Mouse (Mus musculus): ENCODE measurements around the gene Slc10a1. TPM values are rescaled to one million over a fixed set of nuclear protein-coding genes. Genes with fewer than 3 reads are reported as not detected.

The Slc10a1 gene
- polyA plus RNA-seq, 1 experiment from 2014 or later: 0.87 TPM

GRCm38 (mm10) chr12:80944204-80944603 is 24.3 kb downstream of the Slc10a1 start:
- Histone ChIP-seq H3K27me3 (ENCODE audit: control insufficient read depth, insufficient read depth, low read length) (no peaks in the 10 kb centered on the region), H3K36me3 (ENCODE audit: control insufficient read depth, insufficient read depth, low read length) (peaks cover 17% of the 10 kb centered on the region), H3K4me3 (ENCODE audit: low read depth, low read length) (no peak overlapping the region), H3K4me2 (no peak overlapping the region), H3K9ac (ENCODE audit: low read depth, low read length) (no peak overlapping the region), H3K27ac (ENCODE audit: low read depth, low read length) (no peak overlapping the region), H3K9me3 (replicated peaks; ENCODE audit: control insufficient read depth, low read length) (no peaks in the 10 kb centered on the region), H3K4me1 (ENCODE audit: control insufficient read depth, insufficient read depth, low read length) (peaks cover 7% of the 10 kb centered on the region; the same call in 1 of the 2 replicates)
- ATAC-seq (replicated peaks; ENCODE audit: insufficient number of reproducible peaks, low FRiP score, low TSS enrichment): no peak
- 85% methylated on average over 4 of the region's 4 CpGs for WGBS (ENCODE audit: insufficient replicate concordance)

DNA sequence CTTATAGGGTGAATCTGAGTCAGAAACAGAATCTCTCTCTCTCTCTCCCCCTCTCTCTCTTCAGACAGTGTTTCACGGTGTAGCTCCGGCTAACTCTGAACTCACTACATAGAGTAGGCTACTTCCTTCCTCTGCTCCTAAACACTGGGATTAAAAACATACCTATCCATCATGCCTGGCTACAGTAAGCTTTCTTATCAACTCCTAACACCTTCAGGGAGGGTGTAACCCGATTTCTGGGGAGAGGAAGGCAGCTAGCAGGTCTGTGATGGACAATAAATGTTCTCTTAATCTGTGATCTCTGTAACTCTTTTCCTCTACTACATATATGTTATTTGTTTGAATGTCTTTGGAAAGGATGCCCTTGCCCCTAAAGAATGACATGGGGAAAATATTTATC is 25.1 kb downstream of the Slc10a1 start:
- no peak overlapping the region for H3K4me2 ChIP-seq
- peaks cover 7% of the 10 kb centered on the region; the same call in 1 of the 2 replicates for H3K4me1 ChIP-seq (ENCODE audit: control insufficient read depth, insufficient read depth, low read length)
- H3K27me3 ChIP-seq (ENCODE audit: control insufficient read depth, insufficient read depth, low read length): no peaks in the 10 kb centered on the region
- no peak overlapping the region for H3K9ac ChIP-seq (ENCODE audit: low read depth, low read length)
- no peak for ATAC-seq (replicated peaks; ENCODE audit: insufficient number of reproducible peaks, low FRiP score, low TSS enrichment)
- WGBS (ENCODE audit: insufficient replicate concordance): 73% methylated on average over 3 of the region's 3 CpGs
- H3K27ac ChIP-seq (ENCODE audit: low read depth, low read length): no peak overlapping the region
- H3K4me3 ChIP-seq (ENCODE audit: low read depth, low read length): no peak overlapping the region
- no peaks in the 10 kb centered on the region for H3K9me3 ChIP-seq (replicated peaks; ENCODE audit: control insufficient read depth, low read length)
- peaks cover 14% of the 10 kb centered on the region for H3K36me3 ChIP-seq (ENCODE audit: control insufficient read depth, insufficient read depth, low read length)

- no peaks in the 10 kb centered on the region for H3K27me3 ChIP-seq (ENCODE audit: control insufficient read depth, insufficient read depth, low read length)
- no peak overlapping the region for H3K4me3 ChIP-seq (ENCODE audit: low read depth, low read length)
- no peak overlapping the region for H3K9ac ChIP-seq (ENCODE audit: low read depth, low read length)
- H3K4me1 ChIP-seq (ENCODE audit: control insufficient read depth, insufficient read depth, low read length): peaks cover 4% of the 10 kb centered on the region; the same call in 1 of the 2 replicates
- H3K9me3 ChIP-seq (replicated peaks; ENCODE audit: control insufficient read depth, low read length): no peaks in the 10 kb centered on the region
- peaks cover 3% of the 10 kb centered on the region; the same call in 1 of the 2 replicates for H3K36me3 ChIP-seq (ENCODE audit: control insufficient read depth, insufficient read depth, low read length)
- H3K4me2 ChIP-seq: no peak overlapping the region
- no peak for ATAC-seq (replicated peaks; ENCODE audit: insufficient number of reproducible peaks, low FRiP score, low TSS enrichment)
- H3K27ac ChIP-seq (ENCODE audit: low read depth, low read length): no peak overlapping the region
- 96% methylated on average over 3 of the region's 3 CpGs for WGBS (ENCODE audit: insufficient replicate concordance)
These were observed 26.6 kb downstream of the Slc10a1 start for GRCm38 (mm10) chr12:80941886-80942285.

- ATAC-seq (replicated peaks; ENCODE audit: insufficient number of reproducible peaks, low FRiP score, low TSS enrichment): no peak; the same call in 1 of the 2 replicates
- no peak overlapping the region for H3K9ac ChIP-seq (ENCODE audit: low read depth, low read length)
- WGBS (ENCODE audit: insufficient replicate concordance): 69% methylated on average over 4 of the region's 4 CpGs
These were observed 29.3 kb downstream of the Slc10a1 start for GRCm38 (mm10) chr12:80939165-80939564.

DNA sequence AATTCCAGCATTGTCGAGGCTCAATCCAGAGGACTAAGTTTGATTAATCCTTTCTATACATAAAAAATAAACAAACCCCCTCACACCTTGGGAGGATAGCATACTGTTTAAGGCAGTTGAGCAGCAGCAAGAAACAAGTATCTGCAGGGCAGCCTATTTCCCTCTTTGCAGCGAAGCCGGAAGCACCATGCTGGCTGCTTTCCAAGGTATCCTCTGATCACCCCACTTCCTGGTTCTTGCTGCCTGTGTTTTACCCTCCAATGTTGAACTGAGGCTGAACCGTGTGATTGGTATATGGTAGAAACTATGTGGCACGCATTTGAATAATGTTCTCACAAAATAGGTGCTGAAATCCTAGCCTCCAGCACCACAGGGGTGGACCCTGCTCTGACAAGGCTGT is 29.9 kb downstream of the Slc10a1 start:
- Histone ChIP-seq H3K9ac (ENCODE audit: low read depth, low read length) (no peak overlapping the region), H3K4me2 (no peak overlapping the region), H3K27me3 (ENCODE audit: control insufficient read depth, insufficient read depth, low read length) (no peaks in the 10 kb centered on the region), H3K27ac (ENCODE audit: low read depth, low read length) (no peak overlapping the region), H3K4me3 (ENCODE audit: low read depth, low read length) (no peak overlapping the region), H3K9me3 (replicated peaks; ENCODE audit: control insufficient read depth, low read length) (no peaks in the 10 kb centered on the region), H3K36me3 (ENCODE audit: control insufficient read depth, insufficient read depth, low read length) (no peaks in the 10 kb centered on the region), H3K4me1 (ENCODE audit: control insufficient read depth, insufficient read depth, low read length) (no peaks in the 10 kb centered on the region)
- no peak for ATAC-seq (replicated peaks; ENCODE audit: insufficient number of reproducible peaks, low FRiP score, low TSS enrichment)
- WGBS (ENCODE audit: insufficient replicate concordance): 45% methylated on average over 5 of the region's 5 CpGs

More at GRCm38 (mm10) chr12:80939165-80939564, 29.3 kb downstream of the Slc10a1 start:
- Histone ChIP-seq H3K4me3 (ENCODE audit: low read depth, low read length) (no peak overlapping the region), H3K9me3 (replicated peaks; ENCODE audit: control insufficient read depth, low read length) (no peaks in the 10 kb centered on the region), H3K4me1 (ENCODE audit: control insufficient read depth, insufficient read depth, low read length) (no peaks in the 10 kb centered on the region), H3K4me2 (no peak overlapping the region), H3K27ac (ENCODE audit: low read depth, low read length) (no peak overlapping the region), H3K36me3 (ENCODE audit: control insufficient read depth, insufficient read depth, low read length) (no peaks in the 10 kb centered on the region), H3K27me3 (ENCODE audit: control insufficient read depth, insufficient read depth, low read length) (no peaks in the 10 kb centered on the region)

DNA sequence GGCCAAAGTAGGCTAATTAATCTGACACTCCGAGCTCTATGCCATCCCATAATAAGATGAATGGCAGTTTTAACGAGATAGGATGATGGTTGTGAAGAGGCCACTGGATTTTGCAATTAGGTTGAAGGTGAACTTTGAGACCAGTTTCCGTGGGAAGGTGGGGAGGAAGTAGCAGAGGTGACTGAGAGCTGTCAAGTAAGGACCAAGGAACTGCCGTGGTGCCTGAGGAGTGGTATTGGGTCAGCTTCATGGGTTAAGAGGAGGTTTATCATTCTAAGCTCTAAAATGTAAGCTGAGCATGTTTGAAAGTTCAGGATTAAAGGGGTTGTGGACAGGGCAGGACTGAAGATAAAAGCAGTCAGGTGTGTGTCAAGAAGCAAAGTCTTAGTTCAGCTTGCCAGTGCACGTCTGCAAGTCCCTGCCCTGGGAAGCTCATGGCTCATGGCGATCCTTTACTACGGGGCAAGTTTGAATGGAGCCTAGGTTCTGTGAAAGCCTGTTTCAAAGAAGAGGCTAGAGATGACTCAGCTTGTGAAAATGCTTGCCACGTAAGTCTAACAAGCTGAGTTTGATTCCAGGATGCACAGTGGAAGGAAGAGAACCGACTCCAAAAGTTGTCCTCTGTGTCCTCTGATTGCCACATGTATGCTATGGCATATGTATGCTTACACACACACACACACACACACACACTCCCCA is 31.0 kb downstream of the Slc10a1 start:
- Histone ChIP-seq H3K4me1 (ENCODE audit: control insufficient read depth, insufficient read depth, low read length) (no peaks in the 10 kb centered on the region), H3K9ac (ENCODE audit: low read depth, low read length) (no peak overlapping the region), H3K27ac (ENCODE audit: low read depth, low read length) (no peak overlapping the region), H3K36me3 (ENCODE audit: control insufficient read depth, insufficient read depth, low read length) (no peaks in the 10 kb centered on the region), H3K9me3 (replicated peaks; ENCODE audit: control insufficient read depth, low read length) (no peaks in the 10 kb centered on the region), H3K4me3 (ENCODE audit: low read depth, low read length) (no peak overlapping the region), H3K27me3 (ENCODE audit: control insufficient read depth, insufficient read depth, low read length) (no peaks in the 10 kb centered on the region), H3K4me2 (no peak overlapping the region)
- ATAC-seq (replicated peaks; ENCODE audit: insufficient number of reproducible peaks, low FRiP score, low TSS enrichment): no peak
- WGBS (ENCODE audit: insufficient replicate concordance): 74% methylated on average over 9 of the region's 9 CpGs

- Histone ChIP-seq H3K4me3 (ENCODE audit: low read depth, low read length) (no peak overlapping the region), H3K27me3 (ENCODE audit: control insufficient read depth, insufficient read depth, low read length) (no peaks in the 10 kb centered on the region), H3K36me3 (ENCODE audit: control insufficient read depth, insufficient read depth, low read length) (no peaks in the 10 kb centered on the region), H3K4me2 (no peak overlapping the region), H3K9me3 (replicated peaks; ENCODE audit: control insufficient read depth, low read length) (no peaks in the 10 kb centered on the region), H3K9ac (ENCODE audit: low read depth, low read length) (no peak overlapping the region), H3K4me1 (ENCODE audit: control insufficient read depth, insufficient read depth, low read length) (no peaks in the 10 kb centered on the region), H3K27ac (ENCODE audit: low read depth, low read length) (no peak overlapping the region)
- WGBS (ENCODE audit: insufficient replicate concordance): 53% methylated on average over 2 of the region's 2 CpGs
- no peak for ATAC-seq (replicated peaks; ENCODE audit: insufficient number of reproducible peaks, low FRiP score, low TSS enrichment)
These were observed 31.8 kb downstream of the Slc10a1 start for GRCm38 (mm10) chr12:80936751-80937150.

- H3K4me3 ChIP-seq (ENCODE audit: low read depth, low read length): no peak overlapping the region
- H3K9me3 ChIP-seq (replicated peaks; ENCODE audit: control insufficient read depth, low read length): no peaks in the 10 kb centered on the region
- H3K27ac ChIP-seq (ENCODE audit: low read depth, low read length): no peak overlapping the region
- H3K4me2 ChIP-seq: no peak overlapping the region
- no peaks in the 10 kb centered on the region for H3K36me3 ChIP-seq (ENCODE audit: control insufficient read depth, insufficient read depth, low read length)
- no peaks in the 10 kb centered on the region for H3K27me3 ChIP-seq (ENCODE audit: control insufficient read depth, insufficient read depth, low read length)
- no peak for ATAC-seq (replicated peaks; ENCODE audit: insufficient number of reproducible peaks, low FRiP score, low TSS enrichment)
- 84% methylated on average over 1 of the region's 1 CpGs for WGBS (ENCODE audit: insufficient replicate concordance)
- no peak overlapping the region for H3K9ac ChIP-seq (ENCODE audit: low read depth, low read length)
- H3K4me1 ChIP-seq (ENCODE audit: control insufficient read depth, insufficient read depth, low read length): no peaks in the 10 kb centered on the region
These were observed 35.6 kb downstream of the Slc10a1 start for GRCm38 (mm10) chr12:80932865-80933264.

All from heart, embryonic 11.5 days (tissue).